Mouse (Mus musculus): ENCODE measurements at regions not wholly inside any gene's neighbourhood (a gene's known extent, or its start where the extent isn't known, plus 50 kb on each side); places are given as distances from the start of the nearest gene placed in this dataset.

GRCm38 (mm10) chr3:138662625-138663024 lies 79.4 kb upstream of the Tspan5 start:
- DNase-seq (ENCODE audit: low spot score in 2 of 2): no peak

- no peak for DNase-seq (ENCODE audit: low spot score in 2 of 2)
These were observed 73.5 kb upstream of the Tspan5 start for GRCm38 (mm10) chr3:138668394-138669092.

- DNase-seq (ENCODE audit: low spot score in 2 of 2): no peak
These were observed 66.1 kb upstream of the Tspan5 start for GRCm38 (mm10) chr3:138675881-138676280.

GRCm38 (mm10) chr3:138678351-138678750 lies 63.6 kb upstream of the Tspan5 start:
- DNase-seq (ENCODE audit: low spot score in 2 of 2): no peak

GRCm38 (mm10) chr3:138686636-138687230 lies 55.3 kb upstream of the Tspan5 start:
- DNase-seq (ENCODE audit: low spot score in 2 of 2): peak; percentile 33 to 66

GRCm38 (mm10) chr3:138688606-138689005 lies 53.4 kb upstream of the Tspan5 start:
- DNase-seq (ENCODE audit: low spot score in 2 of 2): no peak

All from frontal cortex, postnatal 36 days (tissue).